Mouse (Mus musculus): Measurements from ENCODE around the gene Mgl2. TPM values are rescaled to one million over a fixed set of nuclear protein-coding genes. Genes with fewer than 3 reads are reported as not detected.
"Not testable (repeated sequence)": the region's sequence is repeated elsewhere in the genome, so short reads cannot be mapped to it uniquely, and the experiment has no call there.

The Mgl2 gene
- total RNA-seq, 1 experiment, result 1.8 TPM

- Histone ChIP-seq H3K4me3 (ENCODE audit: insufficient read depth in 1 of 2, low read depth in 1 of 2, low read length in 2 of 2, poor library complexity in 1 of 2, severe bottlenecking in 1 of 2) (no peak overlapping the region), H3K9me3 (ENCODE audit: control insufficient read depth, insufficient read depth, low read depth, low read length) (no peaks in the 10 kb centered on the region), H3K36me3 (ENCODE audit: control insufficient read depth, insufficient read depth, low read length, poor library complexity, severe bottlenecking) (no peaks in the 10 kb centered on the region), H3K4me1 (ENCODE audit: control insufficient read depth in 2 of 2, insufficient read depth in 2 of 2, low read length in 2 of 2, poor library complexity in 1 of 2) (no peaks in the 10 kb centered on the region), H3K9ac (ENCODE audit: insufficient read depth, low read depth, low read length, poor library complexity, severe bottlenecking) (no peak overlapping the region), H3K27ac (ENCODE audit: insufficient read depth, low read depth, low read length, poor library complexity, severe bottlenecking) (no peak overlapping the region)
- no peak for DNase-seq (ENCODE audit: low read depth, low spot score)
- in situ Hi-C loops (cut with MboI; ENCODE audit: low sequenced_read_pairs in 2 of 2, unreplicated experiment in 2 of 2), result no loop called here
- TF ChIP-seq ZNF384 (IDR thresholded peaks at IDR 0.05; ENCODE audit: low read depth, low read length), result no peak
- TF ChIP-seq CHD2 (IDR thresholded peaks at IDR 0.05; ENCODE audit: low read depth, low read length), result no peak
These were observed 9.0 kb downstream of the Mgl2 start for GRCm38 (mm10) chr11:70139171-70139570.

DNA sequence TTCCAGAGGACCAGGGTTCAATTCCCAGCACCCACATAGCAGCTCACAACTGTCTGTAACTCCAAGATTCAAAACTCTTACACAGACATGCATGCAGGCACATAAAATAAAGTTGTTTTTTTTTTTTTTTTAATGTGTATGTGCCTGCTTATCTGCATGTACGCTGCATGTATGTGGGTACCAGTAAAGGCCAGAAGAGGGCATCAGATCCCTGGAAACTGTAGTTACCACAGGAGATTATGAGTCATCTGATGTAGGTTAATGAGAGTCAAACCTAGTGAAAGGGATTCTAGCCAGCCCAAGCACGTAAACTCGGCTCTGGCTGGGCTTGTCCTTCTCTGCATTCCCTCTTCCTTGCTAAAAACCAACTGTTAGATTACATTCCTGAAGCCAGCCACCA, 20.9 kb downstream of the Mgl2 start:
- no peak overlapping the region for H3K27ac ChIP-seq (ENCODE audit: insufficient read depth, low read depth, low read length, poor library complexity, severe bottlenecking)
- no peaks in the 10 kb centered on the region for H3K4me1 ChIP-seq (ENCODE audit: control insufficient read depth in 2 of 2, insufficient read depth in 2 of 2, low read length in 2 of 2, poor library complexity in 1 of 2)
- in situ Hi-C loops (cut with MboI; ENCODE audit: low sequenced_read_pairs in 2 of 2, unreplicated experiment in 2 of 2), result no loop called here
- no peak overlapping the region for H3K9ac ChIP-seq (ENCODE audit: insufficient read depth, low read depth, low read length, poor library complexity, severe bottlenecking)
- TF ChIP-seq MAFK (IDR thresholded peaks at IDR 0.05; ENCODE audit: insufficient read depth, low read depth, low read length), result no peak
- TF ChIP-seq ZNF384 (IDR thresholded peaks at IDR 0.05; ENCODE audit: low read depth, low read length), result peak; percentile 79
- no peaks in the 10 kb centered on the region for H3K36me3 ChIP-seq (ENCODE audit: control insufficient read depth, insufficient read depth, low read length, poor library complexity, severe bottlenecking)
- no peak for DNase-seq (ENCODE audit: low read depth, low spot score)
- H3K9me3 ChIP-seq (ENCODE audit: control insufficient read depth, insufficient read depth, low read depth, low read length), result no peaks in the 10 kb centered on the region
- no peak overlapping the region for H3K4me3 ChIP-seq (ENCODE audit: insufficient read depth in 1 of 2, low read depth in 1 of 2, low read length in 2 of 2, poor library complexity in 1 of 2, severe bottlenecking in 1 of 2)

GRCm38 (mm10) chr11:70155897-70156296, 25.8 kb downstream of the Mgl2 start, which contains the start of gene Clec10a:
Clec10a (plus strand) TSS chr11:70156197.
- H3K9ac ChIP-seq (ENCODE audit: insufficient read depth, low read depth, low read length, poor library complexity, severe bottlenecking); H3K27ac ChIP-seq (ENCODE audit: insufficient read depth, low read depth, low read length, poor library complexity, severe bottlenecking); H3K4me1 ChIP-seq (ENCODE audit: control insufficient read depth in 2 of 2, insufficient read depth in 2 of 2, low read length in 2 of 2, poor library complexity in 1 of 2); H3K9me3 ChIP-seq (ENCODE audit: control insufficient read depth, insufficient read depth, low read depth, low read length); DNase-seq (ENCODE audit: low read depth, low spot score); H3K4me3 ChIP-seq (ENCODE audit: insufficient read depth in 1 of 2, low read depth in 1 of 2, low read length in 2 of 2, poor library complexity in 1 of 2, severe bottlenecking in 1 of 2); H3K36me3 ChIP-seq (ENCODE audit: control insufficient read depth, insufficient read depth, low read length, poor library complexity, severe bottlenecking); in situ Hi-C loops (cut with MboI; ENCODE audit: low sequenced_read_pairs in 2 of 2, unreplicated experiment in 2 of 2): not testable (repeated sequence)

GRCm38 (mm10) chr11:70162336-70162735, 32.2 kb downstream of the Mgl2 start:
- TF ChIP-seq ZNF384 (IDR thresholded peaks at IDR 0.05; ENCODE audit: low read depth, low read length) (no peak), MAFK (IDR thresholded peaks at IDR 0.05; ENCODE audit: insufficient read depth, low read depth, low read length) (no peak), ZC3H11A (IDR thresholded peaks at IDR 0.05; ENCODE audit: borderline replicate concordance, low read depth, low read length) (no peak), HCFC1 (IDR thresholded peaks at IDR 0.05; ENCODE audit: borderline replicate concordance, insufficient read depth, low read length) (no peak), CHD2 (IDR thresholded peaks at IDR 0.05; ENCODE audit: low read depth, low read length) (no peak)
- no peaks in the 10 kb centered on the region for H3K4me1 ChIP-seq (ENCODE audit: control insufficient read depth in 2 of 2, insufficient read depth in 2 of 2, low read length in 2 of 2, poor library complexity in 1 of 2)
- no peaks in the 10 kb centered on the region for H3K9me3 ChIP-seq (ENCODE audit: control insufficient read depth, insufficient read depth, low read depth, low read length)
- no peak overlapping the region for H3K9ac ChIP-seq (ENCODE audit: insufficient read depth, low read depth, low read length, poor library complexity, severe bottlenecking)
- H3K36me3 ChIP-seq (ENCODE audit: control insufficient read depth, insufficient read depth, low read length, poor library complexity, severe bottlenecking), result no peaks in the 10 kb centered on the region
- H3K27ac ChIP-seq (ENCODE audit: insufficient read depth, low read depth, low read length, poor library complexity, severe bottlenecking), result no peak overlapping the region
- no peak overlapping the region for H3K4me3 ChIP-seq (ENCODE audit: insufficient read depth in 1 of 2, low read depth in 1 of 2, low read length in 2 of 2, poor library complexity in 1 of 2, severe bottlenecking in 1 of 2)
- in situ Hi-C loops (cut with MboI; ENCODE audit: low sequenced_read_pairs in 2 of 2, unreplicated experiment in 2 of 2), result no loop called here
- DNase-seq (ENCODE audit: low read depth, low spot score), result no peak

GRCm38 (mm10) chr11:70165972-70166921, 36.1 kb downstream of the Mgl2 start:
- Histone ChIP-seq H3K9ac (ENCODE audit: insufficient read depth, low read depth, low read length, poor library complexity, severe bottlenecking) (no peak overlapping the region), H3K27ac (ENCODE audit: insufficient read depth, low read depth, low read length, poor library complexity, severe bottlenecking) (no peak overlapping the region), H3K36me3 (ENCODE audit: control insufficient read depth, insufficient read depth, low read length, poor library complexity, severe bottlenecking) (no peaks in the 10 kb centered on the region), H3K9me3 (ENCODE audit: control insufficient read depth, insufficient read depth, low read depth, low read length) (no peaks in the 10 kb centered on the region), H3K4me1 (ENCODE audit: control insufficient read depth in 2 of 2, insufficient read depth in 2 of 2, low read length in 2 of 2, poor library complexity in 1 of 2) (no peaks in the 10 kb centered on the region), H3K4me3 (ENCODE audit: insufficient read depth in 1 of 2, low read depth in 1 of 2, low read length in 2 of 2, poor library complexity in 1 of 2, severe bottlenecking in 1 of 2) (no peak overlapping the region)
- DNase-seq (ENCODE audit: low read depth, low spot score), result no peak
- no peak for TF ChIP-seq CHD2 (IDR thresholded peaks at IDR 0.05; ENCODE audit: low read depth, low read length)
- no peak for TF ChIP-seq ZNF384 (IDR thresholded peaks at IDR 0.05; ENCODE audit: low read depth, low read length)
- TF ChIP-seq ZC3H11A (IDR thresholded peaks at IDR 0.05; ENCODE audit: borderline replicate concordance, low read depth, low read length), result no peak
- TF ChIP-seq MAFK (IDR thresholded peaks at IDR 0.05; ENCODE audit: insufficient read depth, low read depth, low read length), result no peak
- no peak for TF ChIP-seq HCFC1 (IDR thresholded peaks at IDR 0.05; ENCODE audit: borderline replicate concordance, insufficient read depth, low read length)
- in situ Hi-C loops (cut with MboI; ENCODE audit: low sequenced_read_pairs in 2 of 2, unreplicated experiment in 2 of 2), result no loop called here
